Comparison of ENCODE assay signal across 9 mouse cellular contexts in genomic region chr1:53773994-53774393, GRCm38 (mm10). TPM values are rescaled to one million over a fixed set of nuclear protein-coding genes. Genes with fewer than 3 reads are reported as not detected.
DNase-seq lines count a peak whose midpoint lies in the region; ATAC-seq and TF ChIP-seq lines count a peak whose summit lies in the region.
"Had no signal": no experiment of that assay in that cellular context is flagged by ENCODE, and none has a peak within 500 bp of the region (broad histone marks: within the 10 kb centered on the region; RNA-seq: fewer than 3 reads in every experiment).

No protein-coding gene starts in this region.

- no peak overlapping the region for H3K27ac ChIP-seq in kidney, postnatal 0 days
- no peak overlapping the region for H3K27ac ChIP-seq in kidney, embryonic 16.5 days (ENCODE audit: low read length)
- H3K27ac ChIP-seq in lung, postnatal 0 days (ENCODE audit: low read length) = no peak overlapping the region
- H3K27ac ChIP-seq in thymus, adult 2 months (ENCODE audit: control insufficient read depth, insufficient read depth, low read length) = no peak overlapping the region
- H3K27ac ChIP-seq: midbrain, embryonic 12.5 days had no signal

- no peak overlapping the region for H3K4me3 ChIP-seq in kidney, postnatal 0 days (replicated peaks; ENCODE audit: low read depth, low read length)
- H3K4me3 ChIP-seq in kidney, embryonic 16.5 days (ENCODE audit: low read length) = no peak overlapping the region
- no peak overlapping the region for H3K4me3 ChIP-seq in lung, postnatal 0 days (ENCODE audit: low read depth, low read length)
- no peak overlapping the region for H3K4me3 ChIP-seq in thymus, adult 2 months (ENCODE audit: control insufficient read depth, insufficient read depth, low read length)
- H3K4me3 ChIP-seq: midbrain, embryonic 12.5 days had no signal

- no peak overlapping the region for H3K9ac ChIP-seq in kidney, postnatal 0 days (ENCODE audit: low read depth, low read length)
- no peak overlapping the region for H3K9ac ChIP-seq in kidney, embryonic 16.5 days (replicated peaks; ENCODE audit: low read length)
- no peak overlapping the region for H3K9ac ChIP-seq in lung, postnatal 0 days (replicated peaks; ENCODE audit: low read depth)
- H3K9ac ChIP-seq: midbrain, embryonic 12.5 days had no signal

- no peaks in the 10 kb centered on the region for H3K27me3 ChIP-seq in kidney, postnatal 0 days (ENCODE audit: insufficient read depth, low read length)
- no peaks in the 10 kb centered on the region for H3K27me3 ChIP-seq in kidney, embryonic 16.5 days (ENCODE audit: insufficient read depth, low read length)
- no peaks in the 10 kb centered on the region for H3K27me3 ChIP-seq in lung, postnatal 0 days (replicated peaks; ENCODE audit: insufficient read depth, low read length)
- H3K27me3 ChIP-seq in thymus, adult 2 months (ENCODE audit: control insufficient read depth, insufficient read depth, low read length) = no peaks in the 10 kb centered on the region
- H3K27me3 ChIP-seq: midbrain, embryonic 12.5 days had no signal

- TF ChIP-seq EP300 in lung, postnatal 0 days (IDR thresholded peaks at IDR 0.05) = peak; percentile 47

- DNase-seq in kidney, postnatal 0 days (ENCODE audit: low spot score) = peak; percentile 36
- peak; percentile 11 for DNase-seq in c-Kit-positive CD71-positive TER-119-negative erythroid progenitor cells, embryonic 14.5 days (ENCODE audit: low read depth)
- peak; percentile 52 for DNase-seq in lung, postnatal 0 days (ENCODE audit: low spot score)
- peak; percentile 88 for DNase-seq in thymus, adult 2 months
- DNase-seq in cerebellum, postnatal 36 days = no peak
- no peak for DNase-seq in gastrocnemius, postnatal 10 days
- no peak for DNase-seq in ovary, postnatal 36 days (ENCODE audit: low spot score)

- 50% methylated on average over 6 of the region's 6 CpGs for WGBS in kidney, postnatal 0 days
- WGBS in kidney, embryonic 16.5 days = 57% methylated on average over 6 of the region's 6 CpGs
- 70% methylated on average over 6 of the region's 6 CpGs for WGBS in lung, postnatal 0 days
- 4% methylated on average over 6 of the region's 6 CpGs for WGBS in thymus, adult 2 months

- TF ChIP-seq POLR2A in thymus, adult 2 months (IDR thresholded peaks at IDR 0.05; ENCODE audit: control insufficient read depth, extremely low read depth, insufficient read depth, low read length, poor library complexity) = no peak

- no peak overlapping the region for H3K4me2 ChIP-seq in kidney, postnatal 0 days (ENCODE audit: low read length)
- no peak overlapping the region for H3K4me2 ChIP-seq in kidney, embryonic 16.5 days (replicated peaks; ENCODE audit: low read depth, low read length)
- no peak overlapping the region for H3K4me2 ChIP-seq in lung, postnatal 0 days (replicated peaks; ENCODE audit: low read depth, low read length)
- H3K4me2 ChIP-seq: midbrain, embryonic 12.5 days had no signal

- no peaks in the 10 kb centered on the region for H3K4me1 ChIP-seq in kidney, postnatal 0 days (replicated peaks; ENCODE audit: insufficient read depth, low read length)
- no peaks in the 10 kb centered on the region; the same call in 1 of the 2 replicates for H3K4me1 ChIP-seq in kidney, embryonic 16.5 days (ENCODE audit: insufficient read depth, low read length)
- H3K4me1 ChIP-seq in lung, postnatal 0 days (ENCODE audit: insufficient read depth, low read depth, low read length) = no peaks in the 10 kb centered on the region
- peaks cover 8% of the 10 kb centered on the region for H3K4me1 ChIP-seq in thymus, adult 2 months (replicated peaks; ENCODE audit: control insufficient read depth, insufficient read depth, low read length)
- H3K4me1 ChIP-seq: midbrain, embryonic 12.5 days had no signal

- H3K36me3 ChIP-seq in kidney, postnatal 0 days (ENCODE audit: insufficient read depth, low read length) = no peaks in the 10 kb centered on the region
- no peaks in the 10 kb centered on the region for H3K36me3 ChIP-seq in kidney, embryonic 16.5 days (ENCODE audit: insufficient read depth, low read length)
- no peaks in the 10 kb centered on the region for H3K36me3 ChIP-seq in lung, postnatal 0 days (ENCODE audit: insufficient read depth, low read length)
- H3K36me3 ChIP-seq in thymus, adult 2 months (ENCODE audit: control insufficient read depth, insufficient read depth, low read length) = peaks cover 36% of the 10 kb centered on the region
- H3K36me3 ChIP-seq: midbrain, embryonic 12.5 days had no signal

- H3K9me3 ChIP-seq in kidney, postnatal 0 days (replicated peaks; ENCODE audit: low read length) = no peaks in the 10 kb centered on the region
- H3K9me3 ChIP-seq in kidney, embryonic 16.5 days (ENCODE audit: low read length) = no peaks in the 10 kb centered on the region
- H3K9me3 ChIP-seq in lung, postnatal 0 days (ENCODE audit: low read length) = no peaks in the 10 kb centered on the region
- H3K9me3 ChIP-seq: midbrain, embryonic 12.5 days had no signal

- ATAC-seq in kidney, postnatal 0 days (replicated peaks; ENCODE audit: low FRiP score, low read depth) = no peak
- no peak for ATAC-seq in kidney, embryonic 16.5 days (ENCODE audit: low FRiP score, low TSS enrichment)
- no peak for ATAC-seq in lung, postnatal 0 days

- TF ChIP-seq CTCF in kidney, postnatal 0 days (IDR thresholded peaks at IDR 0.05; ENCODE audit: low read depth) = no peak
- TF ChIP-seq CTCF in lung, postnatal 0 days (IDR thresholded peaks at IDR 0.05) = no peak
- TF ChIP-seq CTCF in thymus, adult 2 months (IDR thresholded peaks at IDR 0.05; ENCODE audit: borderline replicate concordance, control insufficient read depth, extremely low read depth, insufficient read depth, low read length, poor library complexity) = no peak

RNA-seq across cellular contexts. Expression of gene Stk17b, which starts 11.0 kb away (rescaled TPM):
- polyA plus RNA-seq in kidney, postnatal 0 days (2015; fragmentation: Nextera tagmentation; extraction: Ambion mirVana) = 13.6 and 14.5 TPM in 2 replicates
- 15.8 and 20.8 TPM in 2 replicates for polyA plus RNA-seq in kidney, embryonic 16.5 days (2015; fragmentation: Nextera tagmentation; extraction: Ambion mirVana)
- 16.3 and 20.0 TPM in 2 replicates for polyA plus RNA-seq in lung, postnatal 0 days (2015; fragmentation: Nextera tagmentation; extraction: Ambion mirVana)
- 27.2 and 33.1 TPM in 2 replicates for polyA plus RNA-seq in thymus, adult 2 months (2012; rRNA removed)
- total RNA-seq in gastrocnemius, postnatal 10 days (2021) = 10 to 100 TPM; 11.5 to 14.2 TPM

Comparison
In these comparisons a context has a peak if more than half of its experiments do, and no peak if none do; other contexts are left out.
1. DNase-seq: peak in kidney, postnatal 0 days (single experiment), c-Kit-positive CD71-positive TER-119-negative erythroid progenitor cells, embryonic 14.5 days (single experiment), lung, postnatal 0 days (single experiment) and thymus, adult 2 months (single experiment); none in cerebellum, postnatal 36 days (0 of 2), gastrocnemius, postnatal 10 days (single experiment) and ovary, postnatal 36 days (single experiment).